Mouse (Mus musculus) myocyte (in vitro differentiated cells): ENCODE data around the gene Mpst. TPM values are rescaled to one million over a fixed set of nuclear protein-coding genes. Genes with fewer than 3 reads are reported as not detected.
A peak's percentile ranks its signal among the peaks of the same experiment; 100 is the strongest.

Experiments used
- H3K27me3 ChIP-seq: one replicate; pipeline ENCODE4 v1.6.1; 2011; ENCODE audit not compliant: control insufficient read depth, insufficient read depth, insufficient read length
- H3K36me3 ChIP-seq: one replicate; pipeline ENCODE4 v1.6.1; 2011; ENCODE audit not compliant: control insufficient read depth, insufficient read depth
- H3K4me2 ChIP-seq: one replicate; pipeline ENCODE4 v1.6.1; 2011; ENCODE audit warnings: low read depth, control low read depth
- H3K4me3 ChIP-seq: one replicate; pipeline ENCODE4 v1.5.1; 2011; ENCODE audit warnings: mild to moderate bottlenecking, control low read depth, moderate library complexity
- H3K79me2 ChIP-seq: one replicate; pipeline ENCODE4 v1.6.1; 2011; ENCODE audit not compliant: control insufficient read depth, insufficient read depth
- H3ac ChIP-seq: one replicate; pipeline ENCODE4 v1.6.1; 2011; ENCODE audit not compliant: control insufficient read depth, insufficient read length
- CEBPB ChIP-seq: IDR thresholded peaks from 2 replicates; pipeline ENCODE4 v1.6.1; 2011; ENCODE audit warnings: mild to moderate bottlenecking, moderate library complexity; ENCODE audit not compliant: poor library complexity, insufficient read depth, severe bottlenecking
- E2F4 ChIP-seq: IDR thresholded peaks from one replicate; pipeline ENCODE4 v1.6.1; 2011; ENCODE audit warnings: mild to moderate bottlenecking, control low read depth, moderate library complexity; ENCODE audit not compliant: insufficient read depth
- MAX ChIP-seq: IDR thresholded peaks from one replicate; pipeline ENCODE4 v1.6.1; 2011; ENCODE audit warnings: low read depth, mild to moderate bottlenecking, control low read depth
- MYOD1 ChIP-seq, 3 experiments: IDR thresholded peaks; one replicate each; pipeline ENCODE4 v1.6.1; 2011; ENCODE audit warnings: control low read depth in 2 of 3, low read depth in 2 of 3, mild to moderate bottlenecking in 2 of 3, moderate library complexity in 1 of 3; ENCODE audit not compliant: insufficient read length in 2 of 3, control insufficient read depth in 1 of 3
- MYOG ChIP-seq, 3 experiments: IDR thresholded peaks; one replicate each; pipeline ENCODE4 v1.6.1; 2011; ENCODE audit warnings: control low read depth in 2 of 3, low read depth in 2 of 3, mild to moderate bottlenecking in 2 of 3; ENCODE audit not compliant: insufficient read length in 2 of 3, control insufficient read depth in 1 of 3, insufficient read depth in 1 of 3
- POLR2A ChIP-seq: IDR thresholded peaks from one replicate; pipeline ENCODE4 v1.6.1; 2011; ENCODE audit warnings: low read depth, mild to moderate bottlenecking, control low read depth, moderate library complexity; ENCODE audit not compliant: insufficient read length
- POLR2AphosphoS2 ChIP-seq: IDR thresholded peaks from one replicate; pipeline ENCODE4 v1.6.1; 2011; ENCODE audit warnings: low read depth, control low read depth; ENCODE audit not compliant: insufficient read length
- REST ChIP-seq: IDR thresholded peaks from one replicate; pipeline ENCODE4 v1.6.1; 2011; ENCODE audit warnings: mild to moderate bottlenecking, control low read depth, moderate library complexity; ENCODE audit not compliant: insufficient read depth, insufficient read length
- SRF ChIP-seq: IDR thresholded peaks from one replicate; pipeline ENCODE4 v1.6.1; 2011; ENCODE audit warnings: low read depth; ENCODE audit not compliant: control insufficient read depth, insufficient read length
- TCF12 ChIP-seq: IDR thresholded peaks from one replicate; pipeline ENCODE4 v1.6.1; 2011; ENCODE audit warnings: mild to moderate bottlenecking, control low read depth; ENCODE audit not compliant: poor library complexity, insufficient read depth, severe bottlenecking
- TCF3 ChIP-seq: IDR thresholded peaks from one replicate; pipeline ENCODE4 v1.6.1; 2011; ENCODE audit warnings: low read depth, control low read depth; ENCODE audit not compliant: insufficient read length
- USF1 ChIP-seq: IDR thresholded peaks from one replicate; pipeline ENCODE4 v1.6.1; 2011; ENCODE audit warnings: low read depth, mild to moderate bottlenecking, control low read depth, moderate library complexity
- polyA plus RNA-seq: library from polyadenylated mRNA; unstranded; fragments of >200 nt; fragmentation: generic; extraction: Trizol; gene quantifications from one replicate; pipeline ENCODE4 v1.2.1, GENCODE M21; 2012; ENCODE audit warnings: missing spikeins

Gene Mpst
- polyA plus RNA-seq, 1 experiment: 77.1 TPM

GRCm38 (mm10) chr15:78447746-78448535 lies 41.7 kb downstream of the Mpst start:
- H3K4me2 ChIP-seq: peak overlapping the region; percentile 99
- no peak for TF ChIP-seq POLR2AphosphoS2
- peak in 1 of 3 experiments; percentile 25 for TF ChIP-seq MYOD1 (IDR thresholded peaks at IDR 0.05; ENCODE audit: control insufficient read depth in 1 of 3, insufficient read length in 2 of 3, low read depth in 2 of 3)
- TF ChIP-seq E2F4: peak; percentile 82
- H3ac ChIP-seq: no peak overlapping the region
- no peaks in the 10 kb centered on the region for H3K27me3 ChIP-seq
- H3K36me3 ChIP-seq: no peaks in the 10 kb centered on the region
- peak overlapping the region; percentile 5 for H3K4me3 ChIP-seq
- no peaks in the 10 kb centered on the region for H3K79me2 ChIP-seq

- Histone ChIP-seq H3K4me2 (peak overlapping the region; percentile 74), H3ac (no peak overlapping the region), H3K79me2 (no peaks in the 10 kb centered on the region), H3K27me3 (no peaks in the 10 kb centered on the region), H3K4me3 (no peak overlapping the region), H3K36me3 (no peaks in the 10 kb centered on the region)
- TF ChIP-seq E2F4 (no peak), TCF3 (no peak), TCF12 (no peak), USF1 (no peak), POLR2AphosphoS2 (no peak)
Observed at GRCm38 (mm10) chr15:78449131-78449530, 42.9 kb downstream of the Mpst start.

- Histone ChIP-seq H3K79me2 (no peaks in the 10 kb centered on the region), H3K27me3 (no peaks in the 10 kb centered on the region), H3K36me3 (no peaks in the 10 kb centered on the region), H3K4me2 (peak overlapping the region; percentile 74), H3K4me3 (no peak overlapping the region), H3ac (no peak overlapping the region)
- peak; percentile 48 for TF ChIP-seq TCF3
- no peak for TF ChIP-seq TCF12
- no peak for TF ChIP-seq POLR2AphosphoS2
- peak in 2 of 3 experiments; percentile 62 to 84 for TF ChIP-seq MYOD1 (IDR thresholded peaks at IDR 0.05; ENCODE audit: control insufficient read depth in 1 of 3, insufficient read length in 2 of 3, low read depth in 2 of 3)
- TF ChIP-seq MYOG (IDR thresholded peaks at IDR 0.05; ENCODE audit: control insufficient read depth in 1 of 3, insufficient read depth in 1 of 3, insufficient read length in 2 of 3, low read depth in 2 of 3): peak; percentile 64 to 85 (median 84)
- TF ChIP-seq CEBPB: 0 out of 2 replicates have a peak, but pooled peaks have one; percentile 0
Observed at GRCm38 (mm10) chr15:78449694-78450418, 43.6 kb downstream of the Mpst start.

DNA sequence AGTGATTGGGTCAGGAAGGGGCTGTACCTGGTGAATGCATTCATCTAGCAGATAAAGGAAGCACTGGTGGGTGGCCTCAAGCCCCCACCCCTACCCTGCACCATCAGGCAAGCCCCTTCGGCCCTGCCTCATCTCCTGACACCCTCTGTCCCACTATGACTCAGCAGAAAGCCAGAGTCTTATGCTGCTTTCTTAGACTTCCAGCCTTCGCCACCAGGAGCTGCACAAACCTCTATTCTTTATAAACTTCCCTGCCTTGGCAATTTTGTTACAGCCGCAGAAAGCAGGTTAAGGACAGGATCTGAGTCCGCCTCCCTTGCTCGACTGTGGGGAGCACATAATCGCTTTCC lies 44.2 kb downstream of the Mpst start:
- Histone ChIP-seq H3K27me3 (no peaks in the 10 kb centered on the region), H3ac (no peak overlapping the region), H3K79me2 (no peaks in the 10 kb centered on the region), H3K4me3 (no peak overlapping the region), H3K4me2 (peak overlapping the region; percentile 40), H3K36me3 (no peaks in the 10 kb centered on the region)
- TF ChIP-seq USF1: no peak
- no peak for TF ChIP-seq E2F4
- TF ChIP-seq MYOG (IDR thresholded peaks at IDR 0.05; ENCODE audit: control insufficient read depth in 1 of 3, insufficient read depth in 1 of 3, insufficient read length in 2 of 3, low read depth in 2 of 3): no peak
- TF ChIP-seq POLR2A: no peak
- TF ChIP-seq TCF3: no peak
- no peak for TF ChIP-seq MYOD1 (IDR thresholded peaks at IDR 0.05; ENCODE audit: control insufficient read depth in 1 of 3, insufficient read length in 2 of 3, low read depth in 2 of 3)
- no peak for TF ChIP-seq POLR2AphosphoS2
- TF ChIP-seq TCF12: no peak
- TF ChIP-seq SRF: no peak
- no peak for TF ChIP-seq CEBPB
- TF ChIP-seq REST: no peak
- TF ChIP-seq MAX: no peak

DNA sequence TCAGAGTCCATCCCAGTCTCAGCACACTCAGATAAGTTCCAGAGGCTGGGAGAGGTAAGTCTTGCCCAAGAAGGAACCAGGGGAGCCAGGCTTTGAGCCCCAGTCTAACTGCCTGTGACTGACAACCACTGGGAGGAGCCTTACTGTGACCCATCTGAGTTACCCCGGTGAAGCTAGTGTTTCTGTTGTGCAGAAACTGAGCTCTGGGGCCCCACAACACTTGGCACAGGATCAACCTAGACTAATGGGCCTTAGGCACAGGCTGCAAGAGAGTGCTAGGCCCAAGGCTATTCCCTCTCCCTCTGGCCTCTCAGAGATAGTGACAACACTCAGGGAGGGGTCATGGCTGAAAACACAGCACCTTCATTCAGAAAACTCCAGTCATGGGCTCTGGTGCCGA lies 45.0 kb downstream of the Mpst start:
- TF ChIP-seq MAX (no peak), USF1 (no peak), MYOD1 (IDR thresholded peaks at IDR 0.05; ENCODE audit: control insufficient read depth in 1 of 3, insufficient read length in 2 of 3, low read depth in 2 of 3) (no peak), POLR2AphosphoS2 (no peak), TCF12 (no peak), CEBPB (no peak), POLR2A (no peak), TCF3 (no peak), REST (no peak)
- H3K79me2 ChIP-seq: no peaks in the 10 kb centered on the region

More for the DNA sequence above, 45.0 kb downstream of the Mpst start:
- Histone ChIP-seq H3ac (no peak overlapping the region), H3K4me2 (no peak overlapping the region), H3K36me3 (no peaks in the 10 kb centered on the region), H3K4me3 (no peak overlapping the region), H3K27me3 (no peaks in the 10 kb centered on the region)
